ENCODE assay signal across 9 mouse cellular contexts in genomic region chr4:152126026-152126920, GRCm38 (mm10). TPM values are rescaled to one million over a fixed set of nuclear protein-coding genes. Genes with fewer than 3 reads are reported as not detected.
DNase-seq lines count a peak whose midpoint lies in the region; ATAC-seq and TF ChIP-seq lines count a peak whose summit lies in the region.
"Had no signal": no experiment of that assay in that cellular context is flagged by ENCODE, and none has a peak within 500 bp of the region (broad histone marks: within the 10 kb centered on the region; RNA-seq: fewer than 3 reads in every experiment).

No protein-coding gene starts in this region.

- TF ChIP-seq CTCF in liver, adult 2 months (IDR thresholded peaks at IDR 0.05; ENCODE audit: low read depth, low read length), result no peak

- H3K9me3 ChIP-seq in embryonic facial prominence, embryonic 14.5 days (ENCODE audit: control insufficient read depth, low read length), result no peaks in the 10 kb centered on the region
- no peaks in the 10 kb centered on the region for H3K9me3 ChIP-seq in intestine, embryonic 14.5 days (ENCODE audit: control insufficient read depth, low read length)

- peak overlapping the region; percentile 42 for H3K4me2 ChIP-seq in embryonic facial prominence, embryonic 14.5 days (ENCODE audit: low read depth, low read length)
- peak overlapping the region; percentile 20 for H3K4me2 ChIP-seq in intestine, embryonic 14.5 days (ENCODE audit: low read length)

- H3K36me3 ChIP-seq in liver, adult 2 months (ENCODE audit: control insufficient read depth, insufficient read depth, low read length), result no peaks in the 10 kb centered on the region
- no peaks in the 10 kb centered on the region for H3K36me3 ChIP-seq in embryonic facial prominence, embryonic 14.5 days (ENCODE audit: control insufficient read depth, insufficient read depth, low read length)
- H3K36me3 ChIP-seq in intestine, embryonic 14.5 days (ENCODE audit: control insufficient read depth, insufficient read depth, low read length), result no peaks in the 10 kb centered on the region

- 43% methylated on average over 65 of the region's 65 CpGs for WGBS in liver, adult 2 months
- WGBS in embryonic facial prominence, embryonic 14.5 days, result 12% methylated on average over 56 of the region's 65 CpGs
- 20% methylated on average over 65 of the region's 65 CpGs for WGBS in intestine, embryonic 14.5 days

- H3K79me2 ChIP-seq in liver, adult 2 months (ENCODE audit: control insufficient read depth, insufficient read depth, low read length), result no peaks in the 10 kb centered on the region

- no peak for TF ChIP-seq POLR2A in liver, adult 2 months (IDR thresholded peaks at IDR 0.05; ENCODE audit: extremely low read depth, insufficient read depth, low read length)

- DNase-seq in liver, adult 2 months (ENCODE audit: extremely low read depth, low read depth, low spot score), result no peak
- DNase-seq in liver, result no peak
- DNase-seq in embryonic facial prominence, embryonic 14.5 days (ENCODE audit: low spot score), result peak; percentile 23
- peak; percentile 61 for DNase-seq in intestine, embryonic 14.5 days (ENCODE audit: low spot score)
- DNase-seq in neural tube, embryonic 10.5 days (ENCODE audit: extremely low spot score, low spot score), result peak; percentile 64
- no peak for DNase-seq in yolk sac, embryonic 10.5 days (ENCODE audit: low spot score)
- DNase-seq in spleen, postnatal 36 days (ENCODE audit: low spot score in 2 of 2), result no peak

- H3K4me3 ChIP-seq in liver, adult 2 months (ENCODE audit: insufficient read depth, low read depth, low read length), result peak overlapping the region; percentile 37; the same call in 1 of the 2 replicates
- H3K4me3 ChIP-seq in embryonic facial prominence, embryonic 14.5 days (ENCODE audit: low read depth, low read length), result peak overlapping the region; percentile 28
- H3K4me3 ChIP-seq in intestine, embryonic 14.5 days (ENCODE audit: low read depth, low read length), result peak overlapping the region; percentile 13; the same call in 1 of the 2 replicates

- H3K4me1 ChIP-seq in liver, adult 2 months (ENCODE audit: control insufficient read depth, insufficient read depth, low read length), result no peaks in the 10 kb centered on the region
- peaks cover 7% of the 10 kb centered on the region for H3K4me1 ChIP-seq in embryonic facial prominence, embryonic 14.5 days (ENCODE audit: control insufficient read depth, insufficient read depth, low read length)
- H3K4me1 ChIP-seq in intestine, embryonic 14.5 days (replicated peaks; ENCODE audit: control insufficient read depth, insufficient read depth, low read length), result peaks cover 11% of the 10 kb centered on the region

- peak overlapping the region; percentile 33; the same call in 1 of the 2 replicates for H3K9ac ChIP-seq in liver, adult 2 months (ENCODE audit: low read depth, low read length)
- 0 out of 2 replicates have a peak overlapping the region, but pooled peaks have one; percentile 30 for H3K9ac ChIP-seq in embryonic facial prominence, embryonic 14.5 days (ENCODE audit: low read depth, low read length)
- H3K9ac ChIP-seq in intestine, embryonic 14.5 days (ENCODE audit: low read length), result no peak overlapping the region

- no peak for ATAC-seq in embryonic facial prominence, embryonic 14.5 days (ENCODE audit: low read depth)
- no peak for ATAC-seq in intestine, embryonic 14.5 days (replicated peaks; ENCODE audit: low FRiP score, low TSS enrichment, low read depth)
- ATAC-seq in cerebellum, adult (ENCODE audit: insufficient number of reproducible peaks, low FRiP score, low TSS enrichment), result no peak

- peaks cover 11% of the 10 kb centered on the region for H3K27me3 ChIP-seq in liver, adult 2 months (ENCODE audit: control insufficient read depth, insufficient read depth, low read length)
- H3K27me3 ChIP-seq in embryonic facial prominence, embryonic 14.5 days (replicated peaks; ENCODE audit: control insufficient read depth, insufficient read depth, low read length), result peaks cover 100% of the 10 kb centered on the region
- H3K27me3 ChIP-seq in intestine, embryonic 14.5 days (replicated peaks; ENCODE audit: control insufficient read depth, insufficient read depth, low read length), result peaks cover 100% of the 10 kb centered on the region

- H3K27ac ChIP-seq in liver, adult 2 months (replicated peaks; ENCODE audit: insufficient read depth, low read depth, low read length), result no peak overlapping the region
- H3K27ac ChIP-seq in embryonic facial prominence, embryonic 14.5 days (replicated peaks; ENCODE audit: low read depth, low read length), result no peak overlapping the region
- H3K27ac ChIP-seq in intestine, embryonic 14.5 days (ENCODE audit: low read depth), result no peak overlapping the region

RNA-seq across cellular contexts. Expression of gene Tnfrsf25, which starts 10.5 kb away (rescaled TPM):
- total RNA-seq in liver, adult 2 months (2014; rRNA removed), result 0.13 and 0.28 TPM in 2 replicates
- polyA plus RNA-seq in liver, adult 2 months (2012; rRNA removed), result 0.54 and 0.72 TPM in 2 replicates
- 0.65 and 1.4 TPM in 2 replicates for polyA plus RNA-seq in embryonic facial prominence, embryonic 14.5 days (2014; fragmentation: Nextera tagmentation; extraction: Ambion mirVana)
- 0.97 and 0.98 TPM in 2 replicates for polyA plus RNA-seq in intestine, embryonic 14.5 days (2014; fragmentation: Nextera tagmentation; extraction: Ambion mirVana)

RNA-seq across cellular contexts. Expression of gene Espn, which starts 25.9 kb away (rescaled TPM):
- 0.20 and 0.28 TPM in 2 replicates for total RNA-seq in liver, adult 2 months (2014; rRNA removed)
- 0.47 and 1.4 TPM in 2 replicates for polyA plus RNA-seq in liver, adult 2 months (2012; rRNA removed)
- polyA plus RNA-seq in embryonic facial prominence, embryonic 14.5 days (2014; fragmentation: Nextera tagmentation; extraction: Ambion mirVana), result 4.2 and 4.4 TPM in 2 replicates
- 22.8 and 24.2 TPM in 2 replicates for polyA plus RNA-seq in intestine, embryonic 14.5 days (2014; fragmentation: Nextera tagmentation; extraction: Ambion mirVana)

RNA-seq across cellular contexts. Expression of gene Hes2, which starts 32.4 kb away (rescaled TPM):
- total RNA-seq in liver, adult 2 months (2014; rRNA removed), result not detected in 2 replicates
- polyA plus RNA-seq in liver, adult 2 months (2012; rRNA removed), result not detected in 2 replicates
- 0.25 and 0.43 TPM in 2 replicates for polyA plus RNA-seq in embryonic facial prominence, embryonic 14.5 days (2014; fragmentation: Nextera tagmentation; extraction: Ambion mirVana)
- polyA plus RNA-seq in intestine, embryonic 14.5 days (2014; fragmentation: Nextera tagmentation; extraction: Ambion mirVana), result not detected in 2 replicates
- total RNA-seq: hematopoietic stem cell, adult 5-6 weeks had no signal

RNA-seq across cellular contexts. Expression of gene Acot7, which starts 51.7 kb away (rescaled TPM):
- total RNA-seq in liver, adult 2 months (2014; rRNA removed), result 9.3 and 10.7 TPM in 2 replicates
- 18.4 and 20.8 TPM in 2 replicates for polyA plus RNA-seq in liver, adult 2 months (2012; rRNA removed)
- 70.1 and 71.8 TPM in 2 replicates for polyA plus RNA-seq in embryonic facial prominence, embryonic 14.5 days (2014; fragmentation: Nextera tagmentation; extraction: Ambion mirVana)
- polyA plus RNA-seq in intestine, embryonic 14.5 days (2014; fragmentation: Nextera tagmentation; extraction: Ambion mirVana), result 61.5 and 69.7 TPM in 2 replicates

RNA-seq across cellular contexts. Expression of gene Plekhg5, which starts 54.0 kb away (rescaled TPM):
- 2.4 and 3.2 TPM in 2 replicates for total RNA-seq in liver, adult 2 months (2014; rRNA removed)
- polyA plus RNA-seq in liver, adult 2 months (2012; rRNA removed), result 3.2 and 6.6 TPM in 2 replicates
- 12.0 and 13.4 TPM in 2 replicates for polyA plus RNA-seq in embryonic facial prominence, embryonic 14.5 days (2014; fragmentation: Nextera tagmentation; extraction: Ambion mirVana)
- polyA plus RNA-seq in intestine, embryonic 14.5 days (2014; fragmentation: Nextera tagmentation; extraction: Ambion mirVana), result 9.0 and 9.2 TPM in 2 replicates

Comparison
In these comparisons a context has a peak if more than half of its experiments do, and no peak if none do; other contexts are left out.
1. DNase-seq: peak in embryonic facial prominence, embryonic 14.5 days (single experiment), intestine, embryonic 14.5 days (single experiment) and neural tube, embryonic 10.5 days (single experiment); none in liver, adult 2 months (single experiment), liver (single experiment), yolk sac, embryonic 10.5 days (single experiment) and spleen, postnatal 36 days (0 of 2).
2. Peak in every context shown above with its lines, with median percentiles within 50 percentile points of each other: H3K4me3 ChIP-seq.